Mouse (Mus musculus) retina, adult 2 months (tissue): Measurements from ENCODE around the gene Jpt1.
A peak's percentile ranks its signal among the peaks of the same experiment; 100 is the strongest.
"Not testable (repeated sequence)": the region's sequence is repeated elsewhere in the genome, so short reads cannot be mapped to it uniquely, and the experiment has no call there.

Experiments
- DNase-seq: peaks from one replicate; pipeline ENCODE4 v3.0.0-alpha.2; 2012; ENCODE audit warnings: low read depth, low spot score

Gene Jpt1

GRCm38 (mm10) chr11:115475025-115475757 lies 39.0 kb downstream of the Jpt1 start, which contains the start of gene Armc7:
Gene Armc7 (plus strand): TSS chr11:115475667.
- DNase-seq: peak; percentile 80

- DNase-seq: peak; percentile 87
Measured at GRCm38 (mm10) chr11:115473626-115474275, 40.4 kb downstream of the Jpt1 start.

- no peak for DNase-seq
Measured at GRCm38 (mm10) chr11:115472183-115472582, 42.0 kb downstream of the Jpt1 start.

GRCm38 (mm10) chr11:115467217-115467618 lies 47.0 kb downstream of the Jpt1 start:
- DNase-seq: no peak

- no peak for DNase-seq
Measured at GRCm38 (mm10) chr11:115464851-115465250, 49.3 kb downstream of the Jpt1 start.

GRCm38 (mm10) chr11:115463397-115463796 lies 50.8 kb downstream of the Jpt1 start:
- no peak for DNase-seq

- DNase-seq: no peak
Measured at GRCm38 (mm10) chr11:115462243-115462891, 51.8 kb downstream of the Jpt1 start, which contains the start of gene Slc16a5. Gene Slc16a5 (plus strand): TSS chr11:115462474.

- no peak for DNase-seq
Measured at GRCm38 (mm10) chr11:115461846-115462242, 52.3 kb downstream of the Jpt1 start.

- DNase-seq: no peak
Measured at GRCm38 (mm10) chr11:115460976-115461375, 53.2 kb downstream of the Jpt1 start.

GRCm38 (mm10) chr11:115457405-115457804 lies 56.8 kb downstream of the Jpt1 start:
- no peak for DNase-seq

GRCm38 (mm10) chr11:115456182-115456581 lies 58.0 kb downstream of the Jpt1 start:
- no peak for DNase-seq

GRCm38 (mm10) chr11:115455619-115456018 lies 58.6 kb downstream of the Jpt1 start:
- DNase-seq: no peak

GRCm38 (mm10) chr11:115454822-115455221 lies 59.4 kb downstream of the Jpt1 start:
- DNase-seq: not testable (repeated sequence)

- no peak for DNase-seq
Measured at GRCm38 (mm10) chr11:115453306-115453705, 60.9 kb downstream of the Jpt1 start.

GRCm38 (mm10) chr11:115452281-115452860 lies 61.8 kb downstream of the Jpt1 start:
- peak; percentile 66 for DNase-seq

GRCm38 (mm10) chr11:115451781-115452241 lies 62.4 kb downstream of the Jpt1 start:
- no peak for DNase-seq

GRCm38 (mm10) chr11:115450176-115450575 lies 64.0 kb downstream of the Jpt1 start:
- no peak for DNase-seq

GRCm38 (mm10) chr11:115448998-115449397 lies 65.2 kb downstream of the Jpt1 start:
- DNase-seq: no peak

GRCm38 (mm10) chr11:115448075-115448474 lies 66.1 kb downstream of the Jpt1 start:
- DNase-seq: no peak
